Mouse (Mus musculus): ENCODE results near the gene Gm5155. TPM values are rescaled to one million over a fixed set of nuclear protein-coding genes. Genes with fewer than 3 reads are reported as not detected.
"Not testable (repeated sequence)": the region's sequence is repeated elsewhere in the genome, so short reads cannot be mapped to it uniquely, and the experiment has no call there.

Gene Gm5155
- polyA plus RNA-seq (2016; fragmentation: Nextera tagmentation; extraction: Ambion mirVana): not detected in 2 replicates

- no peak for ATAC-seq (ENCODE audit: insufficient number of reproducible peaks, insufficient read depth, low FRiP score, low TSS enrichment, low read depth)
- no peak within 1 kb of the TSS for H3K9ac ChIP-seq (replicated peaks)
- no peaks in the 10 kb centered on the region for H3K27me3 ChIP-seq
- H3K4me1 ChIP-seq (replicated peaks): no peaks in the 10 kb centered on the region
- no peak within 1 kb of the TSS for H3K4me2 ChIP-seq
- H3K27ac ChIP-seq: no peak within 1 kb of the TSS
- peaks cover 52% of the 10 kb centered on the region for H3K9me3 ChIP-seq
- no peak within 1 kb of the TSS for H3K4me3 ChIP-seq (replicated peaks)
- no peaks in the 10 kb centered on the region for H3K36me3 ChIP-seq
- 77% methylated on average over 1 of the region's 1 CpGs for WGBS
Observed at GRCm38 (mm10) chr7:17871467-17871866, at the start of gene Gm5155. Gene Gm5155, plus strand, starts transcription at chr7:17871767.

- H3K9ac ChIP-seq (replicated peaks): no peak overlapping the region
- H3K4me2 ChIP-seq: no peak overlapping the region
- no peak overlapping the region for H3K27ac ChIP-seq
- H3K27me3 ChIP-seq: no peaks in the 10 kb centered on the region
- H3K36me3 ChIP-seq: no peaks in the 10 kb centered on the region
- no peak for ATAC-seq (ENCODE audit: insufficient number of reproducible peaks, insufficient read depth, low FRiP score, low TSS enrichment, low read depth)
- WGBS: 92% methylated on average over 1 of the region's 1 CpGs
- H3K4me1 ChIP-seq (replicated peaks): no peaks in the 10 kb centered on the region
- peaks cover 58% of the 10 kb centered on the region for H3K9me3 ChIP-seq
- H3K4me3 ChIP-seq (replicated peaks): no peak overlapping the region
Observed at GRCm38 (mm10) chr7:17870776-17871175, 791 bp upstream of the Gm5155 start.

GRCm38 (mm10) chr7:17895341-17895740, 23.8 kb downstream of the Gm5155 start:
- WGBS: 71% methylated on average over 1 of the region's 1 CpGs
- not testable (repeated sequence) for H3K4me1 ChIP-seq (replicated peaks); H3K27me3 ChIP-seq; H3K27ac ChIP-seq; H3K4me3 ChIP-seq (replicated peaks); H3K9ac ChIP-seq (replicated peaks); H3K4me2 ChIP-seq; H3K36me3 ChIP-seq; ATAC-seq (ENCODE audit: insufficient number of reproducible peaks, insufficient read depth, low FRiP score, low TSS enrichment, low read depth)
- peaks cover 34% of the 10 kb centered on the region for H3K9me3 ChIP-seq

- H3K4me1 ChIP-seq (replicated peaks): no peaks in the 10 kb centered on the region
- peaks cover 45% of the 10 kb centered on the region for H3K9me3 ChIP-seq
- no peaks in the 10 kb centered on the region for H3K27me3 ChIP-seq
- no peak overlapping the region for H3K4me3 ChIP-seq (replicated peaks)
- no peak overlapping the region for H3K4me2 ChIP-seq
- no peak for ATAC-seq (ENCODE audit: insufficient number of reproducible peaks, insufficient read depth, low FRiP score, low TSS enrichment, low read depth)
- no peak overlapping the region for H3K27ac ChIP-seq
- no peaks in the 10 kb centered on the region for H3K36me3 ChIP-seq
- 73% methylated on average over 6 of the region's 6 CpGs for WGBS
- no peak overlapping the region for H3K9ac ChIP-seq (replicated peaks)
Observed at GRCm38 (mm10) chr7:17903146-17903915, 31.8 kb downstream of the Gm5155 start.

Other genes with a start within 250 kb of the Gm5155 start
- not detected in 2 replicates for gene Ceacam5, start 158.5 kb upstream of the Gm5155 start, polyA plus RNA-seq (2016; fragmentation: Nextera tagmentation; extraction: Ambion mirVana)
- gene Ceacam14, start 59.1 kb upstream of the Gm5155 start, polyA plus RNA-seq (2016; fragmentation: Nextera tagmentation; extraction: Ambion mirVana): not detected in 2 replicates
- gene Ceacam11, start 100.4 kb downstream of the Gm5155 start, polyA plus RNA-seq (2016; fragmentation: Nextera tagmentation; extraction: Ambion mirVana): not detected in 2 replicates
- gene Ceacam13, start 138.1 kb downstream of the Gm5155 start, polyA plus RNA-seq (2016; fragmentation: Nextera tagmentation; extraction: Ambion mirVana): not detected in 2 replicates
- not detected in 2 replicates for gene Ceacam12, start 194.2 kb downstream of the Gm5155 start, polyA plus RNA-seq (2016; fragmentation: Nextera tagmentation; extraction: Ambion mirVana)